Mouse (Mus musculus) bone marrow, adult 2 months (tissue): ENCODE results near the gene Tulp2.

ENCODE experiments used
- CTCF ChIP-seq: fragments of 200-500 bp; IDR thresholded peaks from 2 replicates; pipeline ENCODE4 v1.5.1; 2011; ENCODE audit warnings: low read length, control low read depth; ENCODE audit not compliant: control insufficient read depth, insufficient read depth
- POLR2A ChIP-seq: fragments of 200-500 bp; IDR thresholded peaks from 2 replicates; pipeline ENCODE4 v1.6.1; 2011; ENCODE audit warnings: low read depth, mild to moderate bottlenecking, control low read depth, low read length, borderline replicate concordance; ENCODE audit not compliant: control insufficient read depth

DNA sequence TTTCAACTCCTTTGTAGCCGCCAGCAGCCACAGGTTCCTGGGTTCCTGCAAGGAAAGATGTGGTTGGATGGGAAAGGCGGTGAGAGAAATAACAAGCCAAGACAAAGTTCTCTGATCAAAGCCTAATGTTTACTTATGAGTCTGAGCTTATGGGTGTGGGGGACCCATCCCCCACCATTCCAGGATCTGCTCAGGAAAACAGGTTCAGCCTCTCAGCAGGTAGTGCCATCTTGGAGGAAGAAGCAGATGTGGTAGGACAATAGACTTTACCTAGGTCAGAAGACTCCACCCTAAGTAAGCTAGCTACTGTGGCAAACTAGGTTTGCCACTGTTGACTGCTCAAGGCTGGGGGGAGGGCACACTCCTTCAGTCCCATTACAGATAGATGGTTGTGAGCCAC lies 83.1 kb downstream of the Tulp2 start:
- TF ChIP-seq POLR2A: no peak
- TF ChIP-seq CTCF: no peak
